Mouse (Mus musculus) neural tube, embryonic 14.5 days (tissue): ENCODE measurements around the gene Clec4b2. TPM values are rescaled to one million over a fixed set of nuclear protein-coding genes. Genes with fewer than 3 reads are reported as not detected.

Experiments used
- polyA plus RNA-seq: library from polyadenylated mRNA; unstranded; fragments of >200 nt; fragmentation: Nextera tagmentation; extraction: Ambion mirVana; gene quantifications from 2 replicates; pipeline ENCODE4 v1.2.1, GENCODE M21; 2014

The Clec4b2 gene
- polyA plus RNA-seq, 1 experiment from 2014 or later = not detected

Other genes with a start within 250 kb of the Clec4b2 start
- gene Clec4a3, start 220.4 kb upstream of the Clec4b2 start, polyA plus RNA-seq = 0.99 TPM in 1 of 2 replicates, not detected in the other
- gene Clec4a4, start 182.5 kb upstream of the Clec4b2 start, polyA plus RNA-seq = not detected in 2 replicates
- not detected in 2 replicates for gene Clec4b1, start 122.9 kb upstream of the Clec4b2 start, polyA plus RNA-seq
- 2.3 TPM in 1 of 2 replicates, not detected in the other for gene Clec4a2, start 66.5 kb upstream of the Clec4b2 start, polyA plus RNA-seq
- 0.79 TPM in 1 of 2 replicates, not detected in the other for gene Clec4n, start 57.0 kb downstream of the Clec4b2 start, polyA plus RNA-seq
- not detected in 2 replicates for gene Clec4d, start 89.2 kb downstream of the Clec4b2 start, polyA plus RNA-seq
- gene Clec4e, start 117.0 kb downstream of the Clec4b2 start, polyA plus RNA-seq = not detected in 2 replicates
- gene Vmn2r19, start 135.4 kb downstream of the Clec4b2 start, polyA plus RNA-seq = not detected in 2 replicates
- gene Vmn2r20, start 245.2 kb downstream of the Clec4b2 start, polyA plus RNA-seq = not detected in 2 replicates